Mouse (Mus musculus): Measurements from ENCODE around the gene Olfr629.
"Not testable (repeated sequence)": the region's sequence is repeated elsewhere in the genome, so short reads cannot be mapped to it uniquely, and the experiment has no call there.

Gene Olfr629

DNA sequence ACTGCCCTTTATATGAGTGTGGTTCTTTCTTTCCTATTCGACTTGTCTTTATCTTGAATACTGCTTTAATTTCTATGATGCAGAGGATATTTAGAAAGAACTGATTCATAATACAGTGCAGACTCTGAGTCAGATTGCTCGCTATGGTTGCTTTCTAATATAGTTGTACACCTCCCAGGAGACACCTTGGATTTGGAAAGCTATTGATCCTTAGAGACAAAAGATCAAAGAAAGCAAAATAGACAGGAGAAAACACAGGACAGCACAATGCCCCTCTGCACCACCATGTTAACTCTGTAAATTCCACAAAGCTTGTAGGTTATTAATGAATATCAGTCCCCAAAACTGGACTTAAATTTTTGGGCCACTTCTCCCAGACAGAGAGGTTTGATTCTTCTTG is at the start of gene Olfr629:
TSS of gene Olfr629 (minus strand) at position 101 of the 400 bp plus-strand sequence.
- DNase-seq (ENCODE audit: low spot score in 2 of 2) = no peak

DNA sequence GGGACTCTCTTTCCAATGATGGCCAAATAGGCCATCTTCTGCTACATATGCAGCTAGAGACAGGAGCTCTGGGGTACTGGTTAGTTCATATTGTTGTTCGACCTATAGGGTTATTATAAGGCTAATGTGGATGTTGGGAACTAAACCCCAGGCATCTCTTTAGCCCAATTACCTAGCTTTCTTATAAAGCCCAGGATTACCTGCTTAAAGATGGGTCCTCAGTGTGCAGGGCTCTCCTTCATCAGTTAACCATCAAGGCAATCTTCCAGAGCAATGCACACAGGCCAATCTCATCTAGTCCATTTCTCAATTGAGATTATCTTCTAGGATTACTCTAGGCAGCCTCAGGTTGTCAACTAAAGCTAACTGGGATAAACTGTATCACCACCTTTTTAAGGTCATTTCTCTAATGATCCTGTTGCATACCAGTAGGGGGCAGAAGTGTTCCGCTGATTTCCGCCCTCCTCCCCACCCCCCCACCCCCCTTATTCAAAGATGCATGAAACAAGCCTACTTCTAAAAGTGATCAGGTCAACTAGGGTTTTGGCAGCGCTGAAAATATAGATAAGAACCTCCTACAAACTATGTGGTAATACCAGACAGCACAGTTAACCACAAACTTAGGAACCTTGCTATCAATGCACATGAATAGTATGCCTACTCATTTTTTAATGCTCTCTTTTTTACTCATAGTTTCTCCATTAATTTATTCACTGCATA is 48.1 kb upstream of the Olfr629 start:
- DNase-seq (ENCODE audit: low spot score in 2 of 2) = peak in 1 of 2 experiments; percentile 63

DNA sequence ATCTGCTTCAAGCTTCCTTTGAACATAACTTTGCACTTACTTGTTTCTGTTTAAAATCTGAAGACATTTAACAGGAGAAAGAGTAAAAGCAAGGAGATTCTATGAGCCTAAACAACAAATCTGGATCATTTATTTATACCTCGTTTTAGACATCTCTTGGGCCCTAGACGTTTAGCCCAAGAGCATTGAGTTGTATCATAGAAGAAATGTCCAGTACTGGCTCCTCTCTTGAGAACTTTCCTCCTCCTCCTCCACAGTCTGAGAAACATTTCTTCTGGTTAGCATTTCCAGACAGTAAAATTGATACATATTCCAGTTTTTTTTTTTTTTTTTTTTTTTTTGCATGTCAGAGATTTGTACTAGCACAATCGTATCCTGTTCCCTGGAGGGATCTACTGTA is 47.0 kb upstream of the Olfr629 start, which contains the start of gene Olfr67:
TSS of gene Olfr67 (minus strand) at position 101 of the 400 bp plus-strand sequence.
- no peak for DNase-seq (ENCODE audit: low spot score in 2 of 2)

DNA sequence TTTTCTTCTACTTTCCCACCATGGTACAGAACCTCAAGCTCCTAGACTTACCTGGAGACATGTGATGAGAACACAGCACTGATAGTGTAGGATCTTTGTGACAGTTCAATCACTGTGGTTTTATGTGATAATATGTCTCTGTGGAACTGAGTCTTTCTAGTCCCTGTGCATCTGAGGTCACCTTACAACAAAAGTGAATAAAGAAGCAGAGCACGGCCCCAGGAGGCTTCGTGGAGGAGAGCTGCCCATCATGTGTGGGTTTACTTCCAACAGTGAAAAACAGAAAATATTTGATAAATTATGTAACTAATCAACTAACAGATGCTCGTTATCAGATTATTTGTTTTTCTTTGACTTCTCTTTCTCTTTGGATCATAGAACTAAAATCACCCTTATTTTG is 34.9 kb upstream of the Olfr629 start, which contains the start of gene Olfr68:
TSS of gene Olfr68 (minus strand) at position 101 of the 400 bp plus-strand sequence.
- no peak for DNase-seq (ENCODE audit: low spot score in 2 of 2)

DNA sequence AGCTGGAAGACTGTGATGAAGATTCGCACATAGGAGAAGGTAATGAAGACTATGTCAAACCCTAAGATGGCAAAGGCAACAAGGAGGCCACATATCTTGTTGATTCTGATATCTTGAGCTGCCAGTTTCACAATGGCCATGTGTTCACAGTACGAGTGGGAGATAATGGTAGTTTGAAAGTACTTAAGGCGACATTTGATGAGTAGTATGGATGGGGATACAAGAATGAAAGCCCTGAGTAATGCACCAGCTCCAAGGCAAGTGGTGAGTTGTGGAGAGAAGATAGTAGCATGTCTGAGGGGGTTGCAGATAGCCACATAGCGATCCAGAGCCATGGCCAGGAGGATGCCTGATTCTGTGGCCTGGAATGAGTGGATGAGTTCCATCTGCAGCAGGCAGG is 32.9 kb upstream of the Olfr629 start:
- not testable (repeated sequence) for DNase-seq (ENCODE audit: low spot score in 2 of 2)

DNA sequence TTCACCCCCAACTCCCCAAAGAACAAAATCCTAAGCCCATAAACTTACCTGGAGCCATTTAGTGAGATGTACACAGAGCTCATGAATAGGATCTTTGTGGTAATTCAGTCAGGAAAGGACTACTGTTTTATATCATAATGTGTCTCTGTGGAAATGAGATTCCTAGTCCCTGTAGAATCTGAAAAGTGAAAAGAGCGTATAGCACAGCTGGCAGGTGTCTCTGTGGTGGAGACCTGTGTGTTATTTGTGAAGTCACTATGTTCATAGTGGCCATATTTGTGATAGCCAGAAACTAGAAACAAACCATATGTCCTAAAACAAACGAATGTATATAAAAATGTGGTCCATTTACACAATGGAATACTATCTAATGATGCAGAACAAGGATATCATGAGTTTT is 26.8 kb upstream of the Olfr629 start, which contains the start of gene Olfr69:
TSS of gene Olfr69 (minus strand) at position 101 of the 400 bp plus-strand sequence.
- DNase-seq (ENCODE audit: low spot score in 2 of 2) = no peak

DNA sequence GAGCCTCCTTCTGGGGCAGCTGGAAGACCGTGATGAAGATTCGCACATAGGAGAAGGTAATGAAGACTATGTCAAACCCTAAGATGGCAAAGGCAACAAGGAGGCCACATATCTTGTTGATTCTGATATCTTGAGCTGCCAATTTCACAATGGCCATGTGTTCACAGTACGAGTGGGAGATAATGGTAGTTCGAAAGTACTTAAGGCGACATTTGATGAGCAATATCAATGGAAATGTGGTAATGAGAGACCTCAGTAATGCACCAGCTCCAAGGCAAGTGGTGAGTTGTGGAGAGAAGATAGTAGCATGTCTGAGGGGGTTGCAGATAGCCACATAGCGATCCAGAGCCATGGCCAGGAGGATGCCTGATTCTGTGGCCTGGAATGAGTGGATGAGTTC is 22.9 kb upstream of the Olfr629 start:
- DNase-seq (ENCODE audit: low spot score in 2 of 2) = not testable (repeated sequence)

DNA sequence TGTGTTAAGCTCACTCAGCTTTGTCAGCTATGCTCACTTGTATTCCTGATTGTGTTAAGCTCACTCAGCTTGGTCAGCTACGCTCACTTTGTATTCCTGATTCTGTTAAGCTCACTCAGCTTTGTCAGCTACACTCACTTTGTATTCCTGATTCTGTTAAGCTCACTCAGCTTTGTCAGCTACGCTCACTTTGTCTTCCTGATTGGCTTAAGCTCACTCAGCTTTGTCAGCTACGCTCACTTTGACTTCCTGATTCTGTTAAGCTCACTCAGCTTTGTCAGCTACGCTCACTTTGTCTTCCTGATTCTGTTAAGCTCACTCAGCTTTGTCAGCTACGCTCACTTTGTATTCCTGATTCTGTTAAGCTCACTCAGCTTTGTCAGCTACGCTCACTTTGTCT is 17.5 kb upstream of the Olfr629 start:
- not testable (repeated sequence) for DNase-seq (ENCODE audit: low spot score in 2 of 2)

DNA sequence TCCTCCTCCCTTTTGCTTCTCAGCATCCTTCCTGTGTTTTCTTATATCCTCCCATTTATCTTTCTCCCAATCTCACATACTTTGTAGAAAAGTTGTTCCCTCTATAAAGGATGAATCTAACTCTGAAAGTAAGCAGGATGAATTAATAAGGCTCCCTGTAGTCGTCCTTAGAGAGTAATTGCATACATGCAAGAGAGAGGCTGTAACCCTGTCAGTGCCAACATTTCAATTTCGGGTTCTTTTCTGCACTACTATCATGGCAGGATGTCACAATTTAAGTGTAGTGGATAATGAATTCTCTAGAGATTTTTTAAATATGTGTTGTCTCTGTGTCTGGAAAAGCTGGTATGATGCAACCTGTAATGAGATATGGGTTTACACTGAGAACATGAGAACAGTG is 12.5 kb upstream of the Olfr629 start, which contains the start of gene Olfr630:
TSS of gene Olfr630 (minus strand) at position 101 of the 400 bp plus-strand sequence.
- DNase-seq (ENCODE audit: low spot score in 2 of 2) = no peak

DNA sequence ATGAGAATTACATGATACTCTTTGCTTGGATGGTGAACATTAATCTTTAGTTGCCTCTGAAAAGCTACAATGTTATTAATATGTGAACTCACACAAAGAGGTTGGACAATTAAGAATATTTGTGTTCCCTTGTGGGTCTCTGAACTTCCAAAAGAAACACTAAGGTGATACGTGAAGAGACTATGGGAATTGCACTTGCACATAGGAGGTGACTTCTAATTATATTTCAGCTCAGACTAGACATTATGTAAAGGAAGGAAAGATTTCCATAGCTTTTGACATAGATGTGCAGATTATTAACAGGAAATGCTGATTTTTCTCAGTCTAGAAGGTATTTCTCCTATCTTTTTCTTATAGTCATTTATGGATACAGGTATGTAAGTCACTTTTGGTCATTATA is 14.7 kb downstream of the Olfr629 start, which contains the start of gene Olfr628:
TSS of gene Olfr628 (plus strand) at position 301 of the 400 bp plus-strand sequence.
- DNase-seq (ENCODE audit: low spot score in 2 of 2) = no peak

DNA sequence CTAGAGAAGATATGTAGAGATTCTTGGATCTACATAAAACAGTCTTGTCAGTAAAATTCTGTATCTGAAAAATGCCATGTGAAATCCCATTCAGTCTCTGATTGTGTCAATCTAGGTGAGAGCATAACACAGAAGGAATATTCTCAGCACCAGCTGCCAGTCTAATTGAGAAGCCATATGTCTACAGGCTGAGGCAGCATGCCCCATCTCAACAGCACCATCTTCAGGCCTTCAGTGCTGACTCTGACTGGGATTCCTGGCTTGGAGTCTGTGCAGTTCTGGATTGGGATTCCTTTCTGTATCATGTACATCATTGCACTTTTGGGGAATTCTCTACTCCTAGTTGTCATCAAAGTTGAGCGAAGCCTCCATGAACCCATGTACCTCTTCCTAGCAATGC is 28.3 kb downstream of the Olfr629 start:
- DNase-seq (ENCODE audit: low spot score in 2 of 2) = not testable (repeated sequence)

DNA sequence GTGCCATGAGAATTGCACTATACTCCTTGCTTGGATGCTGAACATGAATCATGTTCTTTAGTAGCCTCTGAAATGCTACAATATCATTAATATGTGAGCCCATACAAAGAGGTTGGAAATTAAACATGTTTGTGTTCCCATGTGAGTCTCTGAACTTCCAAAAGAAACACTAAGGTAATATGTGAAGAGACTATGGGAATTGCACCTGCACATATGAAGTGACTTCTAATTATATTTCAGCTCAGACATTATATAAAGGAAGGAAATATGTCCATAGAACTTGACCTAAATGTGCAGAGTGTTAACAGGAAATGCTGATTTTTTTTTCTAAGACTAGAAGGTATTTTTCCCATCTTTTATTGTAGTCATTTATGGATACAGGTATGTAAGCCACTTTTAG is 30.4 kb downstream of the Olfr629 start, which contains the start of gene Olfr243:
TSS of gene Olfr243 (plus strand) at position 301 of the 400 bp plus-strand sequence.
- DNase-seq (ENCODE audit: low spot score in 2 of 2) = no peak

DNA sequence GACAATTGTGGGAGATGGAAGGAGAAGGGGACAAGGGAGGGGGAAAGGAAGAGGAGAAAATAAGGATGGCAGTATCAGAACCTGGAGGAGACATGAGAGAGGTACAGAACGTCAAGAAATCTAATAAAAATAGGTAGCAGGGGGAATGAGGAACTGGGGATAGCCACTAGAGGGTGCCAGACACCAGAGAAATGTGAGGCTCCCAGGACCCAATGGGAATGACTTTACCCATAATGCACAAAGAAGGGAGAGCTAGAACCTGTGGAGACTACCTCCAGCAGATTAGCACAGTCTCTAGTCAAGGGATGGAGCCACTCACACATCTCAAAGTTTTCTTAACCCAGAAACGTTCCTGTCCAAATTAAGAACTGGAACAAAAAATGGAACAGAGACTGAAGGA is 32.7 kb downstream of the Olfr629 start:
- peak; percentile 16 to 56 for DNase-seq (ENCODE audit: low spot score in 2 of 2)

DNA sequence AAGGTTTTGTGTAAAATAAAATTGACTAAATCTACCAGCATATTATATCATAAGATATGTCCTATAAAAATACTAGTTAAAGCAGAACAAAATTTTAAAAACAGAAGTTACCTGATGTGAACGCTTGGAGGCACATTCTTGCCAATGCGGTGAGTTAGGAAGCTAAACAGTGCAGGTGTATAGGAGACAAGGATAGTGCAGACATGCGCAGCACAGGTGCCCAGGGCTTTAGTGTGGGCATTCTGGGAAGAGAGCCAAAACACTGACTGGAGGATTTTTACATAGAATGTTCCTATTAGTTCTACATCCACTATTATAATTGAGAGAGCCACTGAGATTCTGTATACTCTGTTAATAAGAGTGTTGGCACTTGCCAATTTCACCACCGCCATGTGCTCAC is 45.3 kb downstream of the Olfr629 start:
- DNase-seq (ENCODE audit: low spot score in 2 of 2) = no peak

Measured in spleen, postnatal 4 days (tissue).